Mouse (Mus musculus): Measurements from ENCODE around the gene Ldhc.
"Not testable (repeated sequence)": the region's sequence is repeated elsewhere in the genome, so short reads cannot be mapped to it uniquely, and the experiment has no call there.

- TF ChIP-seq GATA1 (IDR thresholded peaks at IDR 0.05; ENCODE audit: borderline replicate concordance, low read length); CTCF (IDR thresholded peaks at IDR 0.05; ENCODE audit: low read depth, low read length); TAL1 (conservative IDR thresholded peaks at IDR 0.05; ENCODE audit: low read depth, low read length); POLR2AphosphoS5 (IDR thresholded peaks at IDR 0.05; ENCODE audit: insufficient replicate concordance, low read depth, low read length); GATA2 (IDR thresholded peaks at IDR 0.05; ENCODE audit: borderline replicate concordance, low read depth, low read length): not testable (repeated sequence)
These were observed 28.7 kb upstream of the Ldhc start for GRCm38 (mm10) chr7:46832112-46832810.
